Mouse (Mus musculus) cerebellum, postnatal 4 days (tissue): ENCODE data around the gene Syne4.
A peak's percentile ranks its signal among the peaks of the same experiment; 100 is the strongest.

Experiments used
- DNase-seq, 2 experiments: peaks; one replicate each; pipeline ENCODE4 v3.0.0; 2022; ENCODE audit warnings: low spot score in 2 of 2, mixed read lengths in 1 of 2

Gene Syne4

DNA sequence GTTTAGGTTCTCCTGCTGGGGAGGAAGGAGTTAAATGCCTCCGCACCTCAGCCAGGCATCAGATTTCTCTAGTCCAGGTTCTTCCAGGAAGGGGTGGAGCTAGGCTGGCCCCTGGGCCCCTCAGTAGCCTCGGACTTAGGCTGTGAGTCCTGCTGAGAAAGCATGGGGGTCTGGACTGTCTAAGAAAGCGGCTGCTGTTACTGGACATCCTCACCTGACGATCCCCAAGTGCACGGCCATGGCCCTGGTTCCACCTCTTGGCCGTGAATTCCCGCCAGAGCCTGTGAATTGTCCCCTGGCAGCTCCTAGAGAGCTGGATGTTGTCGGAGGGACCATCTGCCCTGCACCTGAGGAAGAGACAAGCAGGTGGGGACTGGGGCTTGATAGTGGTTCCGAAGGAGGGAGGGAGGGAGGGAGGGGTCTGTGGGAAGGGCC, at the start of gene Syne4:
Gene Syne4, plus strand, starts transcription at position 87 of the 435 bp plus-strand sequence.
- no peak for DNase-seq

DNA sequence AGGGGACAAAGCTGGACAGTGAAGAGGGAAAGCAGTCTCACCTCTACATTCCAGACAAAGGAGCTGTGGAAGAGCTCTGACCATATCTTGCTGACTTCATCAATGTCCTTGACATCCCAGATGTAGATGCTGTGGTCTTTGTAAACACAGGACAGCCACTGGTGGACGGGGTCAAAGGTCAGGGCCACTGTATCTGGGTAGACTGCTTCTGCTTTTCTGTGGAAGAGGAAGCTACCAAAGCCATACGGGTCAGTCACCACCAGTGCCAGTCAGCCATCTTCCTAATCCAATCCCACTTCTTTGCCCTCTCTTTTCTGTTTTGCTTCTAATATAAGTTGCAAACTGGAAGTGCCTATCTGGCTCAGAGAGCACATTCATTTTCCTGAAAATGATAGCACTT, 49.6 kb upstream of the Syne4 start:
- no peak for DNase-seq

DNA sequence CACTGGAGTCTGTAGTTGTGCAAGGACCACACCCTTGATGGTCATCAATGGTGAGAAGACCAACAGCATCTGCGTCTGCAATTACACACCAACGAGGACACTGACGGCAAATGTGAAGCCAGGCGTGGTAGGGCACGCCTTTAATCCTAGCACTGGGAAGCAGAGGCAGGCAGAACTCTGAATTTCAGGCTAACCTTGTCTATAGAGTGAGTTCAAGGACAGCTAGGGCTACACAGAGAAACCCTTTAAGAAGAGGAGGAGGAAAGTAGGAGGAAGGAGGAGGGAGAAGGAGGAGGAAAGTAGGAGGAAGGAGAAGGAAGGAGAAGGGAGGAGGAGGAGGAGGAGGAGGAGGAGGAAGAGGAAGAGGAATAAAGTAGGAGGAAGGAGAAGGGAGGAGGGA, 49.1 kb upstream of the Syne4 start:
- no peak for DNase-seq

DNA sequence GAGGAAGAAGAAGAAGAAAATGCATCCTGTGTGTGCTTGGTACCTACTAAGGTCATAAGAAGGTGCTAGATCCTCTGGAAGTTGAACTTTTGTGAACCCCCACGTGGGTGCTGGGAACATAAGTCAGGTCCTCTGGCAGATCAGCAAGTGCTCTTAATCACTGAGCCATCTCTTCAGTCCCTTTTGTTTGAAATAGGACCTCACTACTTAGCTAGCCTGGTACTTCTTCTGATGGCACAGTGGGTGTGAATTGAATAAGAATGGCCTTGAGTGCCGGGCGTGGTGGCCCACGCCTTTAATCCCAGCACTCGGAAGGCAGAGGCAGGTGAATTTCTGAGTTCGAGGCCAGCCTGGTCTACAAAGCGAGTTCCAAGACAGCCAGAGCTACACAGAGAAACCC, 48.7 kb upstream of the Syne4 start:
- DNase-seq = no peak

DNA sequence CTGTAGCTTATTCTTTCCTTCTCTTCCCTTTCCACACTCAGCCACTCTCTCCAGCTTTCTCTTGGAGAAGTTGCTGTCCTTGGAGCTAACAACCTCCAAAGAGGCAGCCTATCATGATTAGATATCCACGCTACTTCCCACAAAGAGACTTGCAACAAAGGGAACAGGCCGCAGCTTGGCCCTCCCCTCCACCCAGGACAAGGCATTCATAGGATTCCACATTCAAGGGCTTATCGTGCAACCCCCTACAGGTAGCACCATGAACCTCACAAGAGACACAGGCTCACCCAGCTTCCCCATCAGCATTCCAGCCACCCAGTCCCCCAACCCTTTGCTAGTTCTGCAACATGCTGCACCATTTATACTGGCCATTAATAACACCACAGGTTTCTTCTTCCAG, 47.8 kb upstream of the Syne4 start:
- no peak for DNase-seq

DNA sequence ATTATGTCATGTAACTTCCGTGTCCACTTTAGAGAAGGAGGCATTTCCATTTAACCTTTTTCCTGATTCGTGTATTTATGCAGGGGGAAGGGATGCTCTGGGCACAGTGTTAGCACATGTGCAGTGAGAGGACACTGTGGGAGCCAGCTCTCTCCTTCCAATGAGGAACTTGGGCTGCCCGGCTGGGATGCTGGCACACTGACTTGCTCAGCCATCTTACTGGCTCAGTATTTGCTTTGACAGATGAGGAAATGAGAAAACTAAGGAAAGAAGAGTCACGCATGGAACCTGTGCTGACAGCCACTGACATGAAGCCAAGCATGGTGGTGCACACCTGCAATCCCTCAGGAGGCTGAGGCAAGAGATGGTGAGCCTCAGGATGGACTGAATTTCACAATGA, 45.0 kb upstream of the Syne4 start:
- DNase-seq = no peak

DNA sequence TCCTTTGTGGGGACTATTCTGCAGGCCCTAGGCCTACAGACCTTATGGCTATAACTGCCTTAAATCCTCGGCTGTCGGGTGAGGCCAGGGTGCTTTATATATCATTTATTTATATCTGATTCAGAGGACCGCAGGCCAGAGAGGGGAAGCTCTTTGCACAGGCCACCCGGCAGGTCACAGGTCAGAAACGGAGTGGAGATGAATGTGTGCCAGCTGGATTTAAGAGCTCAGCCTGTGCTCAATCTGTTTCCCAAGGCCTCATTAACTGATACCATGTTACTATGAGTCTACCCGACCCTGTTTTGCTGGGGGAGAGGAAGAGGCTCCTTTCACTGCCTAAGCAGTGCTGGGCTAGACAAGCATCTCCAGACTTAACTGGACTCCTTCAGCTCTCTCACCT, 40.2 kb upstream of the Syne4 start:
- DNase-seq = no peak

DNA sequence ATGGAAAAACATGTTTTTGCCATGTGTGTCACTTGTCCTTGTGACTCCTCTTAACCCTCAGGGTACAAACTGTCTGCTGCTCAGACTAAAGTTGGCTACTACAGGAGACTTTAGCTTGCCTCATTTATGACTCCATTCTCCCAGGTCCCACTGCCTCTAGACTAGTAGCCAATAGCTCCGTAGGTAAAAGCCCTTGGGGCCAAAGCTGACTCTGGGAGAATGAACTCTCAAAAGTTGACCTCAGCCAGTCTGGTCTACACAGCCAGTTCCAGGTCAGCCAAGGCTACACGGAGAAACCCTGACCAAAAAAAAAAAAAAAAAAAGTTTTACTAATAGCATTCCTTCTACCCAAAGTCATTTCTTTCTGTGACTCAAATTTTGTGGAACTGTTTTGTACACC, 35.7 kb upstream of the Syne4 start:
- no peak for DNase-seq

DNA sequence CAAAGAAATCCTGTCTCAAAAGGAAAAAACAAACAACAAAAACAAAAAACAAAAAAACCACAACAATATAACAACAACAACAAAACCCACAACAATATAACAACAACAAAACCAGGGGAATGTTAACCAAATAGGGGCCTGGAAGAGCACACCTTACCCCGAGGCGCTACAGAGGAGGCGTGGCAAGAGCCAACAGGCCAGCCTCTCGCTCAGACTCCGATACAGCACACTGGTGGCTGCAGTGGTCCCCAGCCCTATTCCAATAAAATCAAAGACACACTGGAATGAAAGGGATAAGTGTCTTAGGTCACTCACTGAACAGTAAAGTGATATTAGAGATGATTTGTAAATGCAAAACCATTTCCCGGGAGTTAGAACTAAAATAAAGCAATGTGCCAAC, 35.1 kb upstream of the Syne4 start:
- no peak for DNase-seq

DNA sequence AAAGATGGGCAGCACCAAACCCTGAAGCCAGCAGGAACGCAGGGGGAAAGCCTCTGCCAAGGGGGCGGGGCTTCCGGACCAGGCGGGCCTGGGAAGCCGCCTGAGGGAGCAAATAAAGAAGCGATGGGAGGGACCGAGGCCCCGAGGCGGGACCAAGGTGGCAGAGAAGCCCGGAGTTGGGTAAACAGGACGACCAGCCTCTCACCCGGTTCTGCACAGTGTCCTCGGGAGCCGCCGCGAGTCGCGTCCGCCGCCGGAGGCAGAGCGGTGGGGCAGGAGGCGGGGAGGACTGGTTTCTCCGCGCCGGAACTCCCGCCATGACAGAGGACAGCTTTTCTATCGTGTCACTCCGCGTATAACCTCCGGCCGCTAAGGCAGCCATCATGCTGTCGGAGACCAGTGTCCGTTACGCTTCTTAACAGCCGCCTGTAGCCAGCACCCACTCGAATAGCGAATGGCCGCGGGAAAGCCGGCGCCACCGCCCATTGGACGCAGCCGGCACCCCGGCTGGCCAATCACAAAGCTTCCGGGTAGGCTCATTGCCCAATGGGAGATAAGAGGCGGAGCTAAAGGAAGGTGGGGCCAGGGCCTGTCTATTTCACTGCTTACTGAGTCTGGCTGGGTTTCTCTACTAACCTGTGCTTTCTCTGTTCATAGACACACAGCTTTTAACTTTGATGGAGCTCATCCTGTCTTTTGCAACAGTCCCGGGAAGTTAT, 34.5 kb upstream of the Syne4 start, which contains the start of the genes Thap8 and Wdr62:
Gene Thap8, plus strand, starts transcription at position 144 of the 719 bp plus-strand sequence.
Gene Wdr62, minus strand, starts transcription at position 469 of the 719 bp plus-strand sequence.
- DNase-seq = peak; percentile 79 to 93

DNA sequence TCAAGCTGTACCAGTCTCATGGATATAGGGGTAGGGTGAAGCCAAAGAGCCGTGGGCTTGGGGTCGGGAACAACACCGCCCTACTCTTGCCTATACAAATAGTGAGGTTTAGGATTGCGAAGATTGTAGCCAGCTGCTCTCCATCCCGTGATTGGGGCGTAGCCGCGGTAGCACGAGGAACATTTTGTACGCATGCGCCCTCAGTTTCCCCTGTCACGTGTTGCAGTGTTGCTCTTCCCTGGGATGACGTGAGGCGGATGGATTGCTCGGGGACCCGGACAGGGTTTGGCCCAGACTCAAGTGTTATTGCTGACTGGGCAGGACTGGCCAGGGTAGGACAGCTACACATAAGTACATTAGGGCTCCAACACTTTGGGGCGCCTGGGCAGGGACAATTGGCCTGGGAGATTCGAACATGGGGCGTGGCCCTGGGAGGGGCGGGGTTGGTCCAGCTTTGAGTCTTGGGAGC, 33.9 kb upstream of the Syne4 start:
- DNase-seq = peak; percentile 67 to 81

DNA sequence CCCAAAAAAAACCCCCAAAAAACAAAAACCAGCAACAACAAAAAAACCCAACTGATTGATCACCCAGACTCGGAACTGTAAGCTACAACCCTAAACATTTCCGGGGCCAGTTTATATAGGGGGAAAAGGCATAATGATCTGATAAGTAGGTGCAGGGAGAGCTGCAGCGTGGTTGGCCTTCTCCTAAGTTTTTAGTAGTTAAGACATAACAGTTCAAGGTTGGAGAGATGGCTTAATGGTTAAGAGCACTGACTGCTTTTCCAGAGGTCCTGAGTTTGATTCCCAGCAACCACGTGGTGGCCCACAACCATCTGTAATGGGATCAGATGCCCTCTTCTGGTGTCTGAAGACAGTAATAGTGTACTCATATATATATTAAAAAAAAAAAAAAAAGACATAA, 33.1 kb upstream of the Syne4 start:
- no peak for DNase-seq

DNA sequence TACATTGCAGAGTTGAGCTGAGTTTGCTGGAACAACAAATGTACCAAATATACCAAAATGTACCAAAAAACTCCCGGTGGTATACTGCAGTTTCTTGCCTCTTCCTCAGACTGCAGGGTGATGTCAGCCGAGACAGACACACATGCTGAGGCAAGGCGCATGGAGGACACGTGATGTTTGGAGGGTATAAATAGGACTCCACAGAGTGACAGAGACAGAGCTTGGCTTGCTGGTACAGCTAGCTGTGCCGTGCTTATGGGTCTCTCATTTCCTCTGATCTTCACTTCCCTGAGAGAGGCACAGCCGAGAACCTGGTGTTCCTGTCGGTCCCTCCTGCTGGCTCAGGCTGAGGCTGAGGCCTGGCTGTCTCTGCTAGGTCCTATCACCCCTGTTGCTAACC, 31.9 kb upstream of the Syne4 start:
- DNase-seq = no peak

DNA sequence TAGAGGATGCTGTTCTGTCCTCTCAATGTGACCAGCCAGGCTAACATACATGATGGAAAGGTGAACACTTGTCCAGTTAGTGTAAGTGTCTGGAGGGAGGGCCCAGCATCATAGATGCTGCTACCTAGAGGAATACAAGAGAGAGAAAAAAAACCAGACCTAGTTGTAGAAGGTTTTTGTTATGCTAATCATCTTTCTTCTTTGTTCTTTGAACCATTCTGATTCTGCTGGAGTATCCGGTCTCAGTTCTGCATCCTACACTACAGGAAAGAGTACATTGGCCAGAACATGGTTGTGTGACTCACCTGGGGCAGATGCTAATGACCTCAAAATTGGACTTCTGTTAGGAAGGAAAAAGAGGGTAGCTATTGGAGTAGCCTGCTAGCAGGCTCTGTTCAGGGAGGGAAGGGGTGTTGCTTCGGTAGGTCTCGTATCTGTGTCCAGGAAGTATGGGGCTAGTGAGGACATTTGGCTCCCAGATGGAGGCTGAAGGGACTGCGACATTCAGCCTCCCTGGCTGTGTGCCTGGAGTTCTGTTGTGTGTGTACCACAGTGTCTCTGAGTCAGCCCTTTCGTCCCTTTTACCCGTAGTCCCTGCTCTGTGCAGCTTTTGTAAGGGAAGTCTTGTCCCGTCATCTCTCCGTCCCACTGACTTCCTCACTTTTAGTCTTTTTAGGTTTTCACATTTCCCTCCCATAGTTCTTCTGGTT, 27.8 kb upstream of the Syne4 start:
- no peak for DNase-seq

DNA sequence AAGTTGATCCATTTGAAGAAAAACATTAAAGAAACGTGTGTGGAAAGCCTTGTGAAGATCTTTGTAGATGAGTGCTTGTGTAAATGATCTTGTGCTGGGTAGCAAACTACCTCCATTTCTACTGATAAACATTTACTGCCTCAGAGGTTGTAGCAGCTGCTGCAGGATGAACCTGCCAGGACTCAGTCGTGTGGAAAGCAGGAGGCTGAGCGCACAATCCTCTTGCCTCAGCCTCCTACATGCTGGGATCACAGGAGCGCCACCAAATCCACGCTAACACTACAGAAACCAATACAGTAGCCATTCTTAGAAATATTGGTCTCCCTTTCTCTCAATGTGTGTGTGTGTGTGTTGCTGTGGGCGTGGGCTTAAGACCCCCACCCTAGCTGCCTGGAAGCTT, 26.6 kb upstream of the Syne4 start:
- DNase-seq = no peak

DNA sequence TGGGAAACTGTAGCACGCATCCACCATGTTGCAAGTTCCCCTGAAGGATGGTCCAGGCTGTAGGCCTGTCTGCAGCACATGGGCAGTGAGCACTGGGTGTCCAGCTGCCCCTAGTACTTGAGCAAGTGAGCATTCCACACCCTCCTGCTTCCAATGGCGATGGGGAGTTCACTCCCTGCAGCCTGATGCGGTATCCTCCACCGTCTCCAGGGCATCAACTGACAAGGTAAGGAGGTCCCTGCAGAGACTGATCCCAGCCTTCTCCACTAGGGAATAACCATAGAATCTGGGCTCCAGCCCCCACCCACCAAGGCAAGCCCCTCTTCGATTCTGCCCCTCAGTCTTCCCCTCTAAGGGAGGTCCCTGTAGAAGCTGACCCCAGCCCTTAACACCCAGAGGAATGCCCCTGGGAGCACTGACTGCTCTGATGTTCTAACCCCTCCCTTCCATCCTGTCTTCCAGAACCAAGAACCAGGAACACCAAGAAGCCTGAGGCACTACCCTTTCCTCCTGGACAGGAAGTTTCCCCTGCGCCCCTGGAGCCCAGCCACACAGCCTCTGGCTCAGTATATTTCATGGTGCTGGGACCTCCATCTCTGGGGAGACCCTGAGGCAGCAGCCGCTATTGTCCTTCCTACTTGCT, 25.4 kb upstream of the Syne4 start:
- DNase-seq = no peak

DNA sequence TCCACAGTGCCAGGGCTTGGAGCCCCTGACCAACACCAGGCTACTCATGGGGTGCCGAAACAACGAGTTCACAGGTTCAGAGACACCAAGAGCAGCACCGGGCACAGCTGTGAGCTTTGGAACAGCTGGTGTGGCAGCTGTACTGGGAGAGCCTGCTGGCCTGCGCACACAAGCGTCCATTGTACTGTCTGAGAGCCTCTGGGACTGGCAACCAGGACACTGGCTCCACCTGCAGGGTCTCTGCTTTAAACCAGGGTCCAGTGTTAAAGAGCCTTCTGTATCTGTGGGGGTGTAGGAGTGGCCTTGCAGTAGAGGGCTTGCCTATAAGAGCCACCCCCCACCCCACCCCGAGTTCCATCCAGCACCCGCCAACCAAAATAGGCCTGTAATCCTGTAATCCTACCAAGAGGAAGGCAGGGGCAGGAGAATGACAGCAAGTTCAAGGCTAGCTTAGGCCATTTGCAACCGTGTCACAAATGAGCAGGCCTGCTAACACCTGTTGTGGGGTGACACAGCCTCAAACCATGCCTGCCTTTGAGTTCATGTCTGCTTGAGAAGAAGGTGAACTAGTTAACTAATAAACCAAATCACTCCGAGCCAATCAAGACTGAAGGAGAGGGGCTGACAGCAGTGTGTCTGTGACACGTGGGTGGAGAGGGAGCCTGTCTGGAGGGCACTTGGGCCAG, 24.8 kb upstream of the Syne4 start:
- DNase-seq = no peak

DNA sequence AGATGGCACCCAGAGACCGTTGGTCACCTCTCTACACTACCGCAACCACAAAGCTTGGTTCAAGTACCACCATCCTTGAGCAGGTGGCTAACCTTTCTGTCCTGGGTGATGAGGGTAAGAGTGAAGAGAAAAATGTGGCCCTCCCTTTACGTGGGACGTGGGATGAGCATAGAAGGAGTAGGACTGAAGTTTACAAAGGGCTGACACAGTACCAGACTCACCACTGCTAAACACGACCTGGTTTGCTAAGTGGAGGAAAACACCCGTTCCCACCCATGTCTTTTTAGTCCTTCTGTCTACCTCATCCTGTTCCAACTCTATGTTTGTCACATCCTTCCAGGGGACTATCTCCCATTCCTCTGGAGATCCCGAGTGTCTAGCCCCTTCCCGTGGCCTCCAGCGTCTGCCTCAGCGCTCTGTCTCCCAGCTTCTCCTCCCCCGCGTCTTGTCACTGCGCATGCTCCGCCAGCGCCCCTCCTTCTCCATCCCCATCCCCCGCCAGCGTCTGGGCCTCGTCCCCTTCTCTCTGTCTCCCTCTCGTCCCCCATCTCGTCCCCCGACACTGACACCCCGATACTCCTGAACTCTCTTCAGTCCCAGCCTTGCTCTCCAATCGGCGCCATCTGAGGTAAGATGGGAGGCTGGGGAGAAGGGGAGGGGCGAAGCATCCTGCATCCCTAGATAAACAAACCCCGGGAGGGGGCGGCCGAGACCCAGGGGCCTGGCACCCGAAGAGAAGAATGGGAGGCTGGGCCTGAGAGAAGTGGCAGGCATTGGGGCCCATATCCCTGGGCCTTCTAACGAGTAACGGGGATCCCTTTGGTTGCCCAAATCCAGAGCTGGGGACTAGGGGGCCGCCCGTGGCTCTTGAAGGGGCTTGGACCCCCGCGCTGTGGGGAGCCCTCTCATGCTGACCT, 23.1 kb upstream of the Syne4 start, which contains the start of gene Clip3:
Gene Clip3, plus strand, starts transcription at position 514 of the 917 bp plus-strand sequence.
- peak; percentile 79 to 82 for DNase-seq

DNA sequence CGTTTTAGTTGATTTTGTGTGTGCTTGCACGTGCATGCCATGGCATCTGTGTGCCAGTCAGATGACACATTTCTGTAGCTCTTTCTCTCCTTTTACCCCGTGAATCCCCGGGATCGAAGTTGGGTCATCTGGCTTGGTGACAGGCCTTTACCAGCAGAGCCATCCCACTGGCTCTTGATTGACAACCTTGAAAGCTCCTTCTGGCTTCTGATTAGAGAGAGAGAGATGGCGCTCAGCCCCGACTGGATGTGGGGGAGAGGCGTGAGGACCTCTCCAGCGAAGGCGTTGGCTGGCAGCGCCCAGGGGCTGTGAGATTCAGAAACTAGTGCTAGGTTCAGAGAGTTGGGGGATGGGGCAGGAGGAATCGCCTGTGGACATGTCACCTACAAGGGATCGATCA, 20.8 kb upstream of the Syne4 start:
- no peak for DNase-seq

DNA sequence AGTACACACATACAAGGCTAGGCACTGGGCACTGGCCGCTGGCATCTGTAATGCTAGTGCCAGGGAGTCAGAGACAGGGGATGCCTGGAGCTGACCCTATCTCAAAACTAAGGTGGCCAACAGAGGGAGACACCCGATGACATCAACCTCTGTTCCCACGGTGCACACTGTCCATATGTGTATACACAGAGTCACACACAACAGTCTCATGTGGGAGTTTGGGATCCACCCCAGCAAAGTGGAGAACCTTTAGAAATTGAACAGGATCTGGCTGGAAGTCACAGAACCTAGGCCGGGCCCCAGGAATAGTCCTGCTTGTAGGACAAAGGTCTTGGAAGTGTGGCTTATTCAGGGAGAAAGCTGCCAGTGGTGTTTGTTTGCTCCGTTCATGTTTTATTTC, 20.3 kb upstream of the Syne4 start:
- DNase-seq = no peak

DNA sequence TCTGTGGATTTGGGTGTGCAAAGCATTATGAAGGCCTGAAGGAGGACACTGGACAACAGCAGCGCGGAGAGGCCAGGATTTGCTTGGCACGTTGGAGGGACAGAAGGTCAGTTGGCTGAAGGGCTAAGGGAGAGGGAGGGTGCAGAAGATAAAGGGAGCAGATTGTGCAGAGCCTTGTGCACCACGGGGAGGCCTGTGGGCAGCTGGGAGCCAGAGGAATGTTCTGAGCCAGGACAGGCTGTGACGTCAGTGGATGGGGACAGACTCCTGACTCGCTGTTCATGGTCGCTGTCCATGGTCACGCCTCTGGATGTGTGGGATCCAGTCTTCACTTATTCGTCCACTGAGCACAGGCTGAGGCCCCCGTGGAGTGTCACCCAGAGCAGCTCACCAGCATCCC, 19.5 kb upstream of the Syne4 start:
- DNase-seq = peak in 1 of 2 experiments; percentile 39
